Mouse (Mus musculus): ENCODE measurements at regions not wholly inside any gene's neighbourhood (a gene's known extent, or its start where the extent isn't known, plus 50 kb on each side); places are given as distances from the start of the nearest gene placed in this dataset.

DNA sequence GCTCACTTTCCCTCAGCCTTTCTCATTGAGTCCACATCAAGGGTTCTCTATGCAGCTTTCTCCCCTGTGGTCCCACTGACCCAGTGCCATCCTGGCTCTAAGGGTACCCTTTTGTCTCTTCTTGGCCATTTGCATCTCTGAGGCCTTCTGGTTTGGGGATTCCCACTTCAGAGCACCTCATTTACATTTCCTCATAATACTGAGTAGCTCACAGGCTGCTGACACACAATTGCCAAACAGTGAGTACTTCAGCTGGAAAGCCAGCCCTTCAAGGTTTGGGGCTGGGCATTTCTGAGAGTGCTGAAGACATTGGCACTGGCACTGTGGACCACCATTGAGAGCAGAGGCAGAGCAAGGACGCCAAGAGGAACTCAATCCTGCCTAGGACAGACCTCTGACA is 99.2 kb downstream of the Rassf10 start:
- 68% methylated on average over 1 of the region's 1 CpGs for WGBS
- Histone ChIP-seq H3K36me3 (ENCODE audit: control insufficient read depth, insufficient read depth, low read length) (no peaks in the 10 kb centered on the region), H3K27me3 (ENCODE audit: control insufficient read depth, insufficient read depth, low read length) (no peaks in the 10 kb centered on the region), H3K4me1 (ENCODE audit: control insufficient read depth, insufficient read depth, low read length) (peaks cover 8% of the 10 kb centered on the region), H3K4me2 (ENCODE audit: low read depth, low read length) (no peak overlapping the region), H3K9ac (ENCODE audit: low read length) (no peak overlapping the region), H3K9me3 (replicated peaks; ENCODE audit: control insufficient read depth, low read length) (no peaks in the 10 kb centered on the region), H3K4me3 (replicated peaks; ENCODE audit: low read length) (no peak overlapping the region), H3K27ac (ENCODE audit: low read length) (no peak overlapping the region)
- ATAC-seq (ENCODE audit: insufficient read depth, low FRiP score), result no peak

- no peak for ATAC-seq (ENCODE audit: insufficient read depth, low FRiP score)
- H3K27ac ChIP-seq (ENCODE audit: low read length), result no peak overlapping the region
- H3K4me2 ChIP-seq (ENCODE audit: low read depth, low read length), result no peak overlapping the region
- 58% methylated on average over 2 of the region's 2 CpGs for WGBS
- no peaks in the 10 kb centered on the region for H3K9me3 ChIP-seq (replicated peaks; ENCODE audit: control insufficient read depth, low read length)
- H3K4me1 ChIP-seq (ENCODE audit: control insufficient read depth, insufficient read depth, low read length), result peaks cover 14% of the 10 kb centered on the region
- no peak overlapping the region for H3K9ac ChIP-seq (ENCODE audit: low read length)
- no peak overlapping the region for H3K4me3 ChIP-seq (replicated peaks; ENCODE audit: low read length)
- H3K36me3 ChIP-seq (ENCODE audit: control insufficient read depth, insufficient read depth, low read length), result no peaks in the 10 kb centered on the region
- no peaks in the 10 kb centered on the region for H3K27me3 ChIP-seq (ENCODE audit: control insufficient read depth, insufficient read depth, low read length)
Observed at GRCm38 (mm10) chr7:113056421-113056820, 102.7 kb downstream of the Rassf10 start.

DNA sequence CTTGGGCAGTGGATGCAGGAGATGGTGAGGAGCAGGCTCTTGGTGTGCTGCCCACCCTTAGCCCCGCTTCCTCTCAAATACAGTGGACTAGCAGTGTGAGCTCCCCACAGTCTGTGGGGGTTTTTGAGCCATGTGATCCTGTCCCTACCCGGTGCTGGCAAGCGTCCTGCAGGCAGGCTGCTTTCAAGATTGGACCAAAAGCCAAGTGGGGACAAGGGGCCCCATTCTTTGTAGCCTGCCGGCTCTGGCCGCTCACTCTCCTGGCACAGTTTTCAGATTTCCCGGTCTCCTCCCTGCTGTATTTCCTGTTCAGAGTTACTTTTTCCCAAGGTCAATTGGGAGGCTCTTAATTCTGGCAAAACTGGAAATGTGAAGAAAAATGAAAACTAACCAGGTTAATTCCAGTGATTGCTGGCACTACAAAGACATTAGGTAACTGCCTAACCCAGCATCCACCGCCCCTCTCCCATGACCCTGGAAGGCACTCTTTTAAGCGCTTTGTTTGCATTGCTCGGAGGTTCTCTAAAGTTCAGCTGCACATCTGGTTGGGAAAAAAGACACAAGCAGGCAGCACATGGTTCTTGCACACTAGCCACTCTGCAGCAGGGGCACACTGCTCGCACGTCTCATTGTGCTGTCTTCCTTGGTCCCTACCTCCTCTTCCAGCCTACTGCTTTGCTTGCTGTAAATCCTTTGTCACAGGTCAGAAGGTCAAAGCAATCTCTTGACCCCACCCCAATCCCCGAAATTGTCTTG is 105.6 kb downstream of the Rassf10 start:
- peak; percentile 74 for ATAC-seq (ENCODE audit: insufficient read depth, low FRiP score)
- no peaks in the 10 kb centered on the region for H3K9me3 ChIP-seq (replicated peaks; ENCODE audit: control insufficient read depth, low read length)
- H3K27me3 ChIP-seq (ENCODE audit: control insufficient read depth, insufficient read depth, low read length), result no peaks in the 10 kb centered on the region
- no peak overlapping the region for H3K4me3 ChIP-seq (replicated peaks; ENCODE audit: low read length)
- peaks cover 14% of the 10 kb centered on the region for H3K4me1 ChIP-seq (ENCODE audit: control insufficient read depth, insufficient read depth, low read length)
- no peaks in the 10 kb centered on the region for H3K36me3 ChIP-seq (ENCODE audit: control insufficient read depth, insufficient read depth, low read length)
- H3K27ac ChIP-seq (ENCODE audit: low read length), result peak overlapping the region; percentile 71
- H3K4me2 ChIP-seq (ENCODE audit: low read depth, low read length), result peak overlapping the region; percentile 3
- WGBS, result 14% methylated on average over 12 of the region's 12 CpGs
- H3K9ac ChIP-seq (ENCODE audit: low read length), result no peak overlapping the region

DNA sequence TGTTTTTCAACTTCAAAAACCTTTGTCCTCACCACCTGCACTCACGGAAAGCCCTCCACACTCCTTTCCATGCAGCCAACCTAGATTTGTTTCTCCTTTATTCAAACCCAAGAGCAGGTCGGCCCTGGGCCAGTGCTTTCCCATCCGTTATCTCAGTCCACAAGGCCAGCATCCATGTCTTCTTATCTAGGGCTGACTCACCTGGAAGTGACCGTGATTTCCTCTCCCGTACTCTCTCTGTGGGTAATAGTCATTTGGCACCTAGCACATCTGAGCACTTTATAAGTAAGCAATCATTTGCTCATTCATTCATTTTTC is 106.2 kb downstream of the Rassf10 start:
- peaks cover 14% of the 10 kb centered on the region for H3K4me1 ChIP-seq (ENCODE audit: control insufficient read depth, insufficient read depth, low read length)
- no peak overlapping the region for H3K9ac ChIP-seq (ENCODE audit: low read length)
- 29% methylated on average over 5 of the region's 5 CpGs for WGBS
- no peak for ATAC-seq (ENCODE audit: insufficient read depth, low FRiP score)
- H3K27me3 ChIP-seq (ENCODE audit: control insufficient read depth, insufficient read depth, low read length), result no peaks in the 10 kb centered on the region
- H3K9me3 ChIP-seq (replicated peaks; ENCODE audit: control insufficient read depth, low read length), result no peaks in the 10 kb centered on the region
- no peak overlapping the region for H3K4me2 ChIP-seq (ENCODE audit: low read depth, low read length)
- no peak overlapping the region for H3K4me3 ChIP-seq (replicated peaks; ENCODE audit: low read length)
- H3K36me3 ChIP-seq (ENCODE audit: control insufficient read depth, insufficient read depth, low read length), result no peaks in the 10 kb centered on the region
- peak overlapping the region; percentile 71 for H3K27ac ChIP-seq (ENCODE audit: low read length)

- Histone ChIP-seq H3K4me3 (replicated peaks; ENCODE audit: low read length) (no peak overlapping the region), H3K27ac (ENCODE audit: low read length) (no peak overlapping the region), H3K9me3 (replicated peaks; ENCODE audit: control insufficient read depth, low read length) (no peaks in the 10 kb centered on the region), H3K27me3 (ENCODE audit: control insufficient read depth, insufficient read depth, low read length) (no peaks in the 10 kb centered on the region), H3K4me1 (ENCODE audit: control insufficient read depth, insufficient read depth, low read length) (peaks cover 14% of the 10 kb centered on the region), H3K4me2 (ENCODE audit: low read depth, low read length) (no peak overlapping the region), H3K36me3 (ENCODE audit: control insufficient read depth, insufficient read depth, low read length) (no peaks in the 10 kb centered on the region), H3K9ac (ENCODE audit: low read length) (no peak overlapping the region)
- WGBS, result 73% methylated on average over 7 of the region's 7 CpGs
- no peak for ATAC-seq (ENCODE audit: insufficient read depth, low FRiP score)
Observed at GRCm38 (mm10) chr7:113060991-113061390, 107.2 kb downstream of the Rassf10 start.

- ATAC-seq (ENCODE audit: insufficient read depth, low FRiP score), result no peak
- Histone ChIP-seq H3K27me3 (ENCODE audit: control insufficient read depth, insufficient read depth, low read length) (no peaks in the 10 kb centered on the region), H3K9ac (ENCODE audit: low read length) (no peak overlapping the region), H3K27ac (ENCODE audit: low read length) (no peak overlapping the region), H3K4me1 (ENCODE audit: control insufficient read depth, insufficient read depth, low read length) (no peaks in the 10 kb centered on the region), H3K36me3 (ENCODE audit: control insufficient read depth, insufficient read depth, low read length) (no peaks in the 10 kb centered on the region), H3K4me3 (replicated peaks; ENCODE audit: low read length) (no peak overlapping the region), H3K4me2 (ENCODE audit: low read depth, low read length) (no peak overlapping the region), H3K9me3 (replicated peaks; ENCODE audit: control insufficient read depth, low read length) (no peaks in the 10 kb centered on the region; the same call in 1 of the 2 replicates)
- WGBS, result 68% methylated on average over 12 of the region's 12 CpGs
Observed at GRCm38 (mm10) chr7:113066536-113066935, 112.8 kb downstream of the Rassf10 start.

DNA sequence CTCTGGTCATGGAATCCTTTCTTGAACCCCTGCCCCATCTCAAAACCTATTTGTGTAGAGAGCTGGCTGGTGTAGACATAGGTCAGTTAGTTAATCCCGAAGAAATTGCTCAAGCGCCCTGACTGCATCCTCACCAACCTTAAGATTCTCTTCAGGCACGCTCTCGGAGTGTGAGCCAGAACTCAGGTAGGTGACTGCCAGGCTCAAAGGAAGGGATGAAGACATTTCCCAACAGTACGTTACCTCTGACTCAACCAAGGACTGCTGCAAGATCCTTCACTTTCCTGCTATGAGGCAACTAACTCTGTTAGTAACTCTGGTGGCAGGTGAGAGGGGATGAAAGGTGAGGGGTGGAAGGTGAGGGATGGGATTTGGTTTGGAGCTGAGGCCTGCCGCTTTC is 114.5 kb downstream of the Rassf10 start:
- no peak overlapping the region for H3K9ac ChIP-seq (ENCODE audit: low read length)
- H3K4me2 ChIP-seq (ENCODE audit: low read depth, low read length), result no peak overlapping the region
- H3K9me3 ChIP-seq (replicated peaks; ENCODE audit: control insufficient read depth, low read length), result no peaks in the 10 kb centered on the region; the same call in 1 of the 2 replicates
- no peaks in the 10 kb centered on the region for H3K4me1 ChIP-seq (ENCODE audit: control insufficient read depth, insufficient read depth, low read length)
- no peaks in the 10 kb centered on the region for H3K27me3 ChIP-seq (ENCODE audit: control insufficient read depth, insufficient read depth, low read length)
- WGBS, result 94% methylated on average over 6 of the region's 6 CpGs
- H3K27ac ChIP-seq (ENCODE audit: low read length), result no peak overlapping the region
- H3K36me3 ChIP-seq (ENCODE audit: control insufficient read depth, insufficient read depth, low read length), result no peaks in the 10 kb centered on the region
- ATAC-seq (ENCODE audit: insufficient read depth, low FRiP score), result no peak
- H3K4me3 ChIP-seq (replicated peaks; ENCODE audit: low read length), result no peak overlapping the region

DNA sequence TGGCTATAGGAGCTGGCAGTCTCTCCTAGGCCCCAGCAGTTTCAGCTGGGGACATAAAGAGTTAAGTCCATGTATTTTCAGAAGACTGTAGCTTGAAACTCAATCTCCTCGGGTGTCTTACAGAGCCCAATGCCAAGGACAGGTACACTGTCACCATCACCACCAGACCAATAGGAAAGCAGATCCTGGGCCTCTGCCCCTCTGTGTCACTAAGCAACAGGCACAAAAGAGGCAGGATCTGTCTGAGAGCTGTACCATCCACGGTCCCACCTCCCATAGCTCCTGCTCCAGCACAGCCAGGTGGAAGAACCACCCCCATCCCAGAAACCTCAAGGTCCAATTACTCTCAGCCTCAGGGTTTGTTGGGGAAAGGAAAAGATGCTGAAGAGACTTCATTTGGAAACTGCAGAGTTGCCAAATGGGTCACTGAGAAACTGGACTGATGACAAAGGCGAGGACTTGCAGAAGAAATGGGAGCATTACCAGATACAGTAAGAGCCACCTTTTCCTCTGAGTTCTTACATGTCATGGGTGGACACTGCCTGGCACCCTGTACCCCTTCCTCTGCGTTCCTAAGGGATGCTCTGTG is 115.7 kb downstream of the Rassf10 start:
- 57% methylated on average over 4 of the region's 4 CpGs for WGBS
- Histone ChIP-seq H3K9me3 (replicated peaks; ENCODE audit: control insufficient read depth, low read length) (no peaks in the 10 kb centered on the region; the same call in 1 of the 2 replicates), H3K27ac (ENCODE audit: low read length) (no peak overlapping the region), H3K9ac (ENCODE audit: low read length) (no peak overlapping the region), H3K4me3 (replicated peaks; ENCODE audit: low read length) (no peak overlapping the region), H3K27me3 (ENCODE audit: control insufficient read depth, insufficient read depth, low read length) (no peaks in the 10 kb centered on the region), H3K4me1 (ENCODE audit: control insufficient read depth, insufficient read depth, low read length) (no peaks in the 10 kb centered on the region), H3K36me3 (ENCODE audit: control insufficient read depth, insufficient read depth, low read length) (no peaks in the 10 kb centered on the region), H3K4me2 (ENCODE audit: low read depth, low read length) (no peak overlapping the region)
- no peak for ATAC-seq (ENCODE audit: insufficient read depth, low FRiP score)

- no peak for ATAC-seq (ENCODE audit: insufficient read depth, low FRiP score)
- H3K36me3 ChIP-seq (ENCODE audit: control insufficient read depth, insufficient read depth, low read length), result no peaks in the 10 kb centered on the region
- no peak overlapping the region for H3K9ac ChIP-seq (ENCODE audit: low read length)
- no peaks in the 10 kb centered on the region for H3K4me1 ChIP-seq (ENCODE audit: control insufficient read depth, insufficient read depth, low read length)
- H3K27ac ChIP-seq (ENCODE audit: low read length), result no peak overlapping the region
- 50% methylated on average over 1 of the region's 1 CpGs for WGBS
- H3K4me3 ChIP-seq (replicated peaks; ENCODE audit: low read length), result no peak overlapping the region
- no peaks in the 10 kb centered on the region for H3K27me3 ChIP-seq (ENCODE audit: control insufficient read depth, insufficient read depth, low read length)
- no peak overlapping the region for H3K4me2 ChIP-seq (ENCODE audit: low read depth, low read length)
- H3K9me3 ChIP-seq (replicated peaks; ENCODE audit: control insufficient read depth, low read length), result no peaks in the 10 kb centered on the region; the same call in 1 of the 2 replicates
Observed at GRCm38 (mm10) chr7:113071418-113071817, 117.7 kb downstream of the Rassf10 start.
